Mouse (Mus musculus) G1E (cell line): Measurements from ENCODE around the gene Arhgef19.

Experiments used
- CTCF ChIP-seq: IDR thresholded peaks from 2 replicates; pipeline ENCODE4 v1.5.1; 2012; ENCODE audit warnings: low read depth, low read length, inconsistent platforms, mixed read lengths
- GATA1 ChIP-seq: IDR thresholded peaks from 2 replicates; pipeline ENCODE4 v1.6.1; 2012; ENCODE audit warnings: borderline replicate concordance, low read length, inconsistent platforms, mixed read lengths
- GATA2 ChIP-seq: IDR thresholded peaks from 2 replicates; pipeline ENCODE4 v1.6.1; 2012; ENCODE audit warnings: low read depth, low read length, inconsistent platforms, borderline replicate concordance
- POLR2AphosphoS5 ChIP-seq: IDR thresholded peaks from 2 replicates; pipeline ENCODE4 v1.6.1; 2012; ENCODE audit warnings: low read depth, low read length, inconsistent platforms; ENCODE audit not compliant: insufficient replicate concordance
- TAL1 ChIP-seq: conservative IDR thresholded peaks from 2 replicates; pipeline ENCODE4 v1.6.1; 2012; ENCODE audit warnings: low read depth, low read length, inconsistent platforms, mixed read lengths

GRCm38 (mm10) chr4:141247776-141248613 is 8.7 kb downstream of the Arhgef19 start:
- no peak for TF ChIP-seq CTCF
- TF ChIP-seq TAL1: no peak
- TF ChIP-seq POLR2AphosphoS5: no peak
- TF ChIP-seq GATA1: no peak
- no peak for TF ChIP-seq GATA2
